Mouse (Mus musculus) spleen, adult 18-20 months (tissue): ENCODE results near the gene Rab5a.
"Not testable (repeated sequence)": the region's sequence is repeated elsewhere in the genome, so short reads cannot be mapped to it uniquely, and the experiment has no call there.

Experiments
- DNase-seq, 2 experiments: peaks; one replicate each; pipeline ENCODE4 v3.0.0; 2022; ENCODE audit warnings: mixed read lengths in 2 of 2

Rab5a gene

DNA sequence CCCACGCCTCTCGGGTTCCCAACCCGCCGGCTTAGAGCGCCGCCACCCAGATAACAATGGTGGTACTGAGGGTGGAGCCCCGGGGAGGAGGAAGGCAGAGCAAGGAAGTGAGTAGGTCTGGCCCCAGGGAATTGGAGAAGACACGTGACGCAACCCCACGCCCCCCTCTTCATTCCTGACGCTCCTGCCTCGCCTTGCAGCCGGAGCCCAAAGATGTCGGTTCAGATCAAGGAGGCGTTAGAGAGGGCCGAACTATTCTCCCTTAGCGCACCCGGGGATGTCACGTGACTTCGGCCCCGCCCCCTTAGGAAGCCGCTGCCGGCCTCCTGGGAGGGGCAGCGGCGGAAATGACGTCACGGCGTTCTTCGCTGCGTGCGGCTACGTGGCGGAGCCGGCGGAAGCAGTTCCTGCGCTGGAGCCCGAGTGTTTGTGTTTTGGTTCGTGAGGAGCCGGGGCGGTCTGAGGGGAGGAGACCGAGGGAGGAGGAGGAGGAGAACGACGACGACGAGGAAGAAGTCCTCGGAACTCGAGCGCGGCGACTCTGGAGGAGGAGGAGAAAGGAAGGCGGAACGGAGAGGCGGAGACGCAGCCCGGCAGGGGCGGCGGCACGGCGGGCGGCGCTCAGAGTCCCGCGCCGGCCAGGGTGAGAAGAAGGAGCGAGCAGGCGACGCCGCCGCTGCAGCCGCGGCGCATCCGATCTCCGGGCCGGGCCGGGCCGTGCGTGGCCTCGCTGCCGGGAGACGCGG lies at the start of gene Rab5a:
Gene Rab5a, plus strand, starts transcription at position 377 of the 746 bp plus-strand sequence.
- DNase-seq = peak; percentile 98 to 99

DNA sequence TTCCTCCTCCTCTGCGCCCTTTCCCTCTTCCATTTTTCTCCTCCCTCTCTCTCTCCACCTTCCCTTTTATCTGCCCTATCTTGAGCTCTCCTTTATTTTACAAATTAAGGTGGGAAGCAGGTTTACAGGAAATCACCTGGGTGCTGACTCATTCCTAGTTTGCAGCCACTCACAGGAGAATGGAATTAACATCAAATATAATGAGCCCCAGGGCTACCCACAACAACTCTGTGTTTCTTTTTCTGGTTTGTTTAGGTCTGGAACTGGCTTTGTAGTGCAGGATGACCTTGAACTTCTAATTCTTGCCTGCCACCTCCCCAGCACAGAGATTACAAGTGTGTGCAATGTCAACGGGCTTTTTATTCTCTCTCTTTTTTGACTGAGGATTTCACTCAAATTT lies 22.9 kb upstream of the Rab5a start:
- no peak for DNase-seq

DNA sequence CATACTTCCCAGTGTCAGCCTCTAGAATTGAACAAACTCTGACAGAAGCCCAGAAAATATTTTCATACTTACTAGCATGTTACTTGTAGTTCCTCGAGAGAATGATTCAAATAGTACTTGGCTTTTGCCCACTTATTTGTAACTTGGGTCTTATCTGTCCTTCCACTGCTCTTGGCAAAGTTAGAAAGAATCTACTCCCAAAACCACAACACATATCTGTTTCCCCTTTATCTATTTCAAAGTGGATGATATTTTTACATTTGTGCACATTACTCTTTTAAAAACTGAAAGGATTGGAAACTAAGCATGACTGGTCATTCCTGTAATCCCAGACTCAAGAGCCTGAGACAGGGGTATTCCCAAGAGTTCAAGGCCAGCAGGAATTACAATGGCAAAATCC lies 22.3 kb upstream of the Rab5a start:
- DNase-seq = no peak

DNA sequence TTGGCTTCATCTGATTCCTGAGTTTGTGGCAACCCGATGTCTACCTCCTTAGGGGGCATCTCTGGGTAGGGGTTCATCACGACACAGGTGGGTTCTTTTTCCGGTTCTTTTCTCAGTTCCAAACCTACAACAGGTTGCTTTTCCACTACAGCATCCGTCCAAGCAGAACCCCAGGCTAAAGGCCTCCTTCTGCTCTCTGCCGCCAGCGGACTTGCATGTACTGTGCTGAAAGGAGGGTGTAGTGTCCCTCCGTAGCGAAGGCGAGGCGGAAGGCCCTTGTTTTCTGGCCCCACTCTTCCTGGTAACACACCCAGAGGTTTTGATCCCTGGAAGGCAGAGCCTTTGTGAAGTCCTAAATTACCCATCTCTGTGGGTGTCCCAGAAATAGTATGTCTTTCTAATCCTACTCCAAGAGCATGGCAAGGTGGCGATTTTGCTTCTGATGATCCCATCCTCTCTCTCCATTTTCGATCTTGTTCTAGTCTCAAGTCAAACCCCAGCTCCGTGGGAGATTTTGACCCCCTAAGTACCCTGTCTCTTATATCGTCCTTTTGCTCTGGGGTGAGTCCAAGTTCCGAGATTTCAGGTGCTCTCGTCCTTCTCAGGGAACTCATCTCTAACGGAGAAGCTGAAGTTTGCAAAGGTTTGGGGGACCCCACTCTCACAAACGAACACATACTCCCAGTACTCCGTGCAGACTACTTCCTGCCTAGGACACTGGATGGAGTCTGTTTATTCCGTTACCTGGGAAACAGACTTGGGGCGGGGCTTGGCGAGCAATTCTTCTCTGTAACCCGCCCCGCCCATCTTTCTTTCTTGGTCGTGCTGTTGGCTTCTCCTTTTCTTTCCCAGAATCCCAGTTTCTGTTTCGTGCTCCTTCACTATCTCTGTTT lies 16.2 kb upstream of the Rab5a start, which contains the start of gene Efhb:
Gene Efhb, minus strand, starts transcription at position 719 of the 893 bp plus-strand sequence.
- DNase-seq = peak; percentile 25 to 51

DNA sequence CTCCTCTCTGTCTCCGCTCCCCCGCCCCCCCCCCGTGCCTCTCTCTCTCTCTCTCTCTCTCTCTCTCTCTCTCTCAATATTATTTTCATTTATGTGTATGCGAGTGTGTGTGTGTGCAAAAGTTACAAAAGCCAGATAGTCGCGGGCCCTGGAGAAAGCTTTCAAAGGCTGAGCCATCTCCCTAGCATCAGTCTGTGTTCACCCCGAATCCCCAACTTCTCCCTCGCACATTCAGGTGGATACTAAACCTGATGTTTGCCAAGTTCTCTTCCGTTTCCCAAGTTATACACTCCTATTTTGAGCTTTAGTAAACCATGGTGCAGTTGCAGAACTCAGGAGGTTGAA lies 15.6 kb upstream of the Rab5a start:
- DNase-seq = no peak

DNA sequence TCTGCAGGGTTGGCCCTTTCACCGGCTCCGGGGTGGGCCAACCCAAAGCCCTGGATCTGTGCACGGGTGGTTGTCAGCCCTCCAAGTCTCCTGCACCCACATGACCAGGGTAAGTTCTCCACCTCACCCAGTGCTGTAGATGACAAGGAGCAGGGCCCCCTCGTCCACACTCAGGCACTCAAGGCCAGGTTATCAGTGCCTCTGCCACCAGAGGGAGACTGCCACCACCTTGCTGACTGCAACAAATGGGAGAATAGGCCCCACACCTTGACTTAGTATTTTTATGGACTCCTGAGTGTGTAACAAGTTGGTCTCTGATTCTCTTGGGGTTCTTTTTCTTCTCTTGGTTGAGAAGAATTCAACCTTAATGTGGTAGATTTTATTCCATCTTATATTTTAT lies 13.5 kb upstream of the Rab5a start:
- DNase-seq = no peak

DNA sequence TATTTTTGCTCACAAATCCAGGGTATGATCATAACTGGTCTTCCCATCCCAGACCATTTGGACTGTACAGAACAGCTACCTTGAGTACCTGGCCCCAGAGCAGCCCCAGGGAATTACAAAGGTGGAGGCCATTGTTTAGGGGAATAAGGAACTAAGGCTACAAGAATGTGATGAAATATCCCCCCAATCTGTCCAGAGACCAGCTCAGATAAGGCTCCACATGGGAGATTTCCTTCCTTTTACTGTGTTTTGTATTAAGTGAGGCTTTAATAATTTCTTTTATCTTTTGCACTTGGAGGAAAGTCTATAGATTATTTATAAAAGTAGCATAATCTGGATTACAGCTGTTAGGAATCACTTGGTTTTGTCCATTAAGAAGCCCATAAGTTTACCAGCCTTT lies 10.3 kb upstream of the Rab5a start:
- no peak for DNase-seq

DNA sequence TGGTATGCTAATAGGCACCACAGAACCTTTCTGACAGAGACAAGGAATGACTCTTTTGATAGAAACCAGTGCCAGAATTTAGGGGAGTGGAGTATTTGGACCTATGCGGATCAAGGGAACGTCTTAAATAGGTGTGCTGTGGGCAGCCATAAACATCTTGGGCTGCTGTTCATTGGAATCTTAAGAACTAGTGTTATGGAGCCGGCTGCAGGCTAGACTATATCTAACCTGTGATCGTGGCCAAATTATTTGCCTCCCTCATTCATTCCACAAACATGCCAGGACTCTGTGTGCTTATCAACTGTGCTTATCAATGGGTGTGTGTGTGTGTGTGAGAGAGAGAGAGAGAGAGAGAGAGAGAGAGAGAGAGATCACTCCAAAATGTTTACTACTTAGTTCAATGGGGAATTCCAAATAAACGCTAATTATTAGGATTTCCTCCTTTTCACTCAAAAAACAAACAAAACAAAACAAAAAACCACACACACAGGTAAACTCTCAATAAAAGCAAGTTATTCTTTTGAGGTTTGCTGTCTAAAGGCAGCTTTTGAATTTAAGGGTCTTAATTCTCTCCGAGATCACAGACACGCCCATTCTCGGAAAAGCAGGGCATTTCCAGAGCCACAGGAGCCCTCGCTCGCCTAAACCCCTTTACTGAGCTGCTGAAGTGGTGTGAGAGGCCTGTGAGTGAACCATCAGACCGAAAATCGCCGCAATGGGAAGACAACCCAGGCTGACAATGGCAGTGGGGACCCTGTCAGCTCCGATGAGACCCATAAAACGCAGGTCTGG lies 772 bp upstream of the Rab5a start:
- DNase-seq = no peak

DNA sequence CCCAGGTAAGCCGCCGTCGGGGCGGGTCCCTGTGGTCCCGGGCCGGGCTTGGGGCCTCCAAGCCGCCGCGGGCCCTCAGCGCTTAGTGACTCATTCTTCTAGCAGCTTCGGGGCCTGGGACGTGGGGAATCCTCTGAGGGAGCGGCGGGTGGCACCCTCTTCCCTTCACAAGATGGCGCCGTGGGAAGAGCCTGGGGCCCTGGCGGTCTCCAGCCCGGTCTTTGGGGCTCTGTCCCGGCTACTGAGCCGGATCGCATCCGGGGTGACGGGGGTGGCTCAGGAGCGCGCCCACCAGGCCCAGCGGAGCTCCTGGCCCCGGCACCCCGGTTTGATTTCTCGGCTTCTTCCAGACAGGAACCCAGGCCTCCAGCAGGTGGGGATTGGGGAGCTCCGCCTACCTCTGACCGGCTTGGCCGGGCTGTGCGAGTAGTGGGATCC lies 589 bp downstream of the Rab5a start:
- no peak for DNase-seq

DNA sequence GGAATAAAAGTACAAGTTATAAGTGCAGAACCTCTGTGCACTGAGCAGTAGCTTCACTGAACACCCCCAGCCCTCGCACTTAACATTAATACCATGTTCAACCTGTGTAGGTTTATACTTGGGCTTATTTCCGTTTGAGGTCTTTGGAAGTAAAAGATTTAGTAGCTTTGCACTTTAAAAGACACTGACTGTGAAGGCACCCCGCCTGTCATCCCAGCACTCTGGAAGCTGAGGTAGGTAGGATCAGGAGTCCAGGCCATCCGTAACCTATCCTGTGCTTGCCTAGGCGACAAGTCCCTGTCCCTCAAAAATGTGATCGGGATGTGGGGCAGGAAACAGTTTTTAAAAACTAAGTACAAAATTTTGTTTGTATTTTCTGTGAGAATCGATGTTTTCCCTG lies 1.4 kb downstream of the Rab5a start:
- DNase-seq = no peak

DNA sequence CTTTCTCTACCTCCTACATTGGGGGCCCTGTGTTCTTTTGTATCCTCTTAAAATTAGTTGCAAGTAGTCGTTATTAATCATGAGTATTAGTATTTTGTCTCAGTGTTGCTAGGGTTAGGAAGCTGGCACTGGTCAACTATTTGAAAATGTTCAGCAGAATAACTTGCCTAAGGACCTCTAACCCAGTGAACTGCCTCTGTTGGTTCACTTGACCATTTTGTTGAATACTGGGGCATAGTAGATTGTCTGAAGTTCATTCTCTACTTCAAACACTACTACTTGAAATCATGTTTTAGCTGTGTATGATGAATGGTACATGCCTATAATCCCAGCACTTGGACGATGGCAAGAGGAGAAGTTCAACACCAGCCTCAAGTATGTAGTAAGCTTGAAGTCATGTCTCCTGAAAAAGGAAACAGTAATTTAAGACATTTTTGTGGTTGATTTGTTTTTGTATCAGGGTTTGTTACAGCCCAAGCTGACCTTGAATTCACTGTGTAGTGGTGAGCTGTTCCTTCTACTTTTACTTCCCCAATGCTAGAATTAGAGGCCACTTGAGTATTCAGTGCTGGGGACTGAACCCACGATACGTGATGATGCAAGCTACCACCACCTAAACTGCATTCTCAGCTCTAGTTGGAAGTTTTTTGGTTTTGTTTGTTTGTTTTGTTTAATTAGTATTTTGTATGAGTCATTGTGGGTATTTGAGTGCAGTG lies 9.4 kb downstream of the Rab5a start:
- DNase-seq = no peak

DNA sequence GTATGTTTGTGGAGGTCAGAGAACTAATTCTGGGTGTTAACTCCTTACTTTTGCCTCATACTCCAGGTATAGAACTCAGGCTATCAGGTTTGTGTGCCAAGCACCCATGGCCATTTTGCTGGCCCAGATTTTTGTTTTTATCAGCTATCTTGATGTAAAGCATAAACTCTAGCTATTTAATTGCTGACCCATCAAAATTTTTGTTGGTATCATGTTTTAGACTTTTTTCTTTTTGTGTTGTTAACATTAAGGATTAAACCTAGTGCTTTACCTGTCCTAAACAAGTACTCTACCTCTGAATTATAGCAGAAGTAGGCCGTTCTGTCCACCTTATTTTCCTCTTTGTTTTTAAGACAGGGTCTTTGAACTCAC lies 10.0 kb downstream of the Rab5a start:
- no peak for DNase-seq

DNA sequence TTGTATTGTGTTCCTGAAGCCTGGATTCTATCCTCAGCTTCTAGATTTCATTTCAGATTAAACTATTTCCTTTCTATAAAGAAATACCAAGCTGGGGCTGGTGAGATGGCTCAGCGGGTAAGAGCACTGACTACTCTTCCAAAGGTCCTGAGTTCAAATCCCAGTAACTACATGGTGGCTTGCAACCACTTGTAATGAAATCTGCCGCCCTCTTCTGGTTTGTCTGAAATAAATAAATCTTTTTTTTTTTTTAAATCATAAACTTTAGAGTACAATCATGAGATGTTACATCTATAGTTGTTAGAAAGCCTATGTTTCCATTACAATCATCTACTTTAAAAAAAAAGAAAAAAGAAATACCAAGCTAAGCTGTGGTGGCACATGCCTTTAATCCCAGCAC lies 23.9 kb downstream of the Rab5a start:
- no peak for DNase-seq

DNA sequence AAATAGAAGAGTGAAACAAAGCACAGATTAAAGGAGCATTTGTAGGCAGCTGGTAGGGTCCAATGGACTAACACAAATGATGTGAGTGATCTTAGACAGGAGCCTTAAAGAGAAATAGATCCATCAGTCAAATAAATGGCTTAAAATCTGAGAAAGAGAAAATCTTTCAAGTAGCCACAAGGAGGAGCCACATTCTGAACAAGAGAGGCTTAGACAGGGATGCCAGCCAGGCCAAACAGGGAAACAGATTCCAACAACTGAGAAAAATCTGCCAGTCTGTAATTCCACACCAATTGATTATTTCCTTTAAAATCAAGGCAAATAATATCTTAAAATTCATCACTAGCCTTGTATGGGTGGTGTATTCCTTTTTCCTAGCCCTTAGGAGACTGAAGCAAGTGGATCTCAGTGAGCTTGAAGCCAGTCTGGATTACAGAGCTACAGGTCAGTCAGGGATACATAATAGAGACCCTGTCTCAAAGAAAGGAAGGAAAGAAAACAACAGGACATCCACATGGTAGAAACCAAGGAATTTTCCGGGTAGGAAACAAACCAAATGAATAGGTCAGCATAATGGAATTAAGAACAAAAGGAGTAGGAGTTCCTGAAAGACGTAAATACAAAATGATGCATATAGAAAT lies 33.4 kb downstream of the Rab5a start:
- no peak for DNase-seq

DNA sequence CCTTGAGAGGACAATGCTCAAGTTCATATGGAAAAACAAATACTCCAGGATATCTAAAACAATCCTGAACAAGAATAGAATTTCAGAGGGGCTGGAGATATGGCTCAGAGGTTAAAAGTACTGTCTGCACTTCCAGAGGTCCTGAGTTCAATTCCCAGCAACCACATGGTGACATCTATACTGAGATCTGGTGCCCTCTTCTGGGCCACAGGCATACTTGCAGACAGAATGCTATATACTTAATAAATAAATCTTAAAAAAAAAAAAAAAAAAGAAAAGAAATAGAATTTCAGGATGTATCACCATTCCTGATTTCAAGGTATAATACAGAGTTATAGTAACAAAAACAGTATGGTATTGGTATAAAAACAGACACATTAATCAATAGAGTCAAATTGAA lies 40.3 kb downstream of the Rab5a start:
- DNase-seq = no peak

DNA sequence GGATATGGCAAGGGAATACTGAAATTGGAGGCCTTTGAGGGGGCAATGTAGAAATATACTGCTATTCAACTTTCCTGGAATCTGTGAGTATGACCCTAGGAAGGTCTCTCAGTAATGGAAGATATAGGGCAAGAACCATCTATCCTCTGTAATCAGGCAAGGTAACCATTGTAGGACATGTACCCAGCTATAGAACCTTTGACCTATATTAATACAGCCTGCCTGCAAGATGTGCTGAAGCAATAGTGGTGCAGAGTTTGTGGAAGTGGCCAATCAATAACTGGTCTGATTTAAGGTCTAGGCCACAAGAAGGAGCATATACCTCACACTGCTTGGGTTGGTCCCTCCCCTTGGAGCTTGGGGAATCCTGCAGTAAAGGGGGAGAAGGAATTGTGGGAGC lies 41.5 kb downstream of the Rab5a start:
- DNase-seq = no peak

DNA sequence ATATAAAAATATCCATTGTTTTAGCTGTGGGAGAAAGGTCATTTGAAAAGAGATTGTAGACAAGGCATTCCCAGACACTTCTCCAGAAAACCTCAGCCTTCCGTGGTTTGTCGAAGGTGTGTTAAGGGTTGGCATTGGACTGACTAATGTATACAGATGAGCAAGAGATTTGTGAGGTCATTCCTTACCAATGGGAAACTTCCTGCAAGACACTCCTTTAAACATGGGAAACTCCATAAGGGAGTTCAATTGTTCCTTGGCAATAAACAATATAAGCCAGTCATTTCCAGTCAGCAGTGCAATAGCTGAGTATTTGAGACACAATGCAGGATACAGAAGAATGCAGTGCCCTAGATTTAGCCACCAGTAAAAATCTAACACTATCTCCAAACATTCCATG lies 49.0 kb downstream of the Rab5a start:
- DNase-seq = no peak

DNA sequence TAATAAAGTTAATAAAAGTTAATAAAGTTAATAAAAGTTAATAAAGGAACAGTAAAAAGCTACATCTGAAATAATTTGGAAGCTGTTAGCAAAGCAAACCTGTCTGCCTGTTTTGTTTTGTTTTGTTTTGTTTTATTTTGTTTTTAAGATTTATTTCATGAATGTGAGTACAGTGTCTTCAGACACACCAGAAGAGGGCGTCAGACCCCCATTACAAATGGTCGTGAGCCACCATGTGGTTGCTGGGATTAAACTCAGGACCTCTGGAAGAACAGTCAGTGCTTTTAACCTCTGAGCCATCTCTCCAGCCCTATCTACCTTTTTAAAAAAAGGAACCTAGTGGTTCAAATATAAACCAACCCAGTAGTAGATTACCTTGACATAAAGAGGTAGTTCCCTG lies 52.1 kb downstream of the Rab5a start:
- no peak for DNase-seq

DNA sequence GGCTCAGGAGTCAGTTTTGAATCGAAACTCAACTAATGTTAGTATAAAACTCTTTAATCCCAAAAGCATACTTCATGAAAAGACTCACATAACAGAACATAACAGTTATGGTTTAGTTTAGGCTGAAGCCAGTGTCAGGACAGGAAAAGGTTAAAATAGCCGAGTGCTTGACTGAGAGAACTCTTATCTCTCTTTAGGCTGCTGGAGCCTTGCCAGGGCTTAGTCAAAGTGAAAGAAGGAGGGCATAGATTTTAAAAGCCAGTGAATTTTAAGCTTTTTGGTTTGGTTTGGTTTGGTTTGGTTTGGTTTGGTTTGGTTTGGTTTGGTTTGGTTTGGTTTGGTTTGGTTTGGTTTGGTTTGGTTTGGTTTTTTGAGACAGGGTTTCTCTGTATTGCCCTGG lies 53.4 kb downstream of the Rab5a start:
- DNase-seq = no peak

DNA sequence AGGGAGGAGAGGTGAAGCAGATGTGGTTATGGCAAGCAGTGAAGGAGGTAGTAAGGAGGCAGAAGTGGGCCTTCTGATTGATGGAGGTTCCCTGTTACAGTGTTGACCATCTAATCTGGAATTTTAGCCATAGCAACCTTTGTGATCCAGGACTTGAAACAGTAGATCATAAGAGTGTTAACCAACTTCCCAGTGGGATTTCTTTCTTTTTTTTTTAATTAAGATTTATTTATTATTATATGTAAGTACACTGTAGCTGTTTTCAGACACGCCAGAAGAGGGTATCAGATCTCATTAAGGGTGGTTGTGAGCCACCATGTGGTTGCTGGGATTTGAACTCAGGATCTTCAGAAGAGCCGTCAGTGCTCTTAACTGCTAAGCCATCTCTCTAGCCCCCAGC lies 60.3 kb downstream of the Rab5a start, which contains the start of gene Pp2d1:
Gene Pp2d1, minus strand, starts transcription at position 101 of the 400 bp plus-strand sequence.
- DNase-seq = not testable (repeated sequence)

DNA sequence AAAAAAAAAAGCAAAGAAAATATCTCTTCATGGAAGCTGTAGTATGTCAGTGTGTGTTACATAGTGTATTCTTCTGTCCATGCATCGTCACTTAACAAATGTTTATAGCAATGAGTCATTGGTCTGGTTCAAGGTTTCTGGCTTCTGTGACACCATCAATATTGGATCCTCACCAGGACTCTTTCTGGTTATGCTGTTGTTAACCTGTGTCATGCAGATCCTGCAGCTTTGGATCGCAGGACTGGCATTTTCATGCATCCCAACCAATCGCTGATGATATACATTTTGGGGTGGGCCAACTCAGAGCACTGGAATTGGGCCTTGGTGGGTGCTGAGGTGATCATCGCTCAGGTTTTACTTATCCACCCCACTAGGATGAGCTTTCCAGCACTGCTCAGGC lies 63.5 kb downstream of the Rab5a start:
- no peak for DNase-seq
